Mouse (Mus musculus) gastrocnemius, adult 2 months (tissue): ENCODE data around the gene Mtfr2. TPM values are rescaled to one million over a fixed set of nuclear protein-coding genes. Genes with fewer than 3 reads are reported as not detected.

Experiments used
- DNase-seq: peaks from one replicate; pipeline ENCODE4 v3.0.0; 2022
- H3K27ac ChIP-seq: fragments of 200-600 bp; 2 replicates; pipeline ENCODE4 v1.8.1; 2022; ENCODE audit warnings: mild to moderate bottlenecking
- H3K4me3 ChIP-seq: fragments of 200-600 bp; 2 replicates; pipeline ENCODE4 v1.8.1; 2022; ENCODE audit warnings: mild to moderate bottlenecking, moderate library complexity
- CTCF ChIP-seq: fragments of 200-600 bp; IDR thresholded peaks from 2 replicates; pipeline ENCODE4 v1.8.1; 2022; ENCODE audit warnings: antibody characterized with exemption, mild to moderate bottlenecking, moderate library complexity
- intact Hi-C: fragments of 180-260 bp; cut with DNase I; formaldehyde crosslinking; loops from one replicate; pipeline ENCODE4 v1.15.1; 2025
- long read RNA-seq, 2 experiments: library from polyadenylated mRNA; stranded (forward); transcript quantifications; one replicate each; pipeline ENCODE4 v2.0.0; 2021
- total RNA-seq, 2 experiments: library from RNA; stranded (reverse); gene quantifications; 2 replicates each; pipeline ENCODE4 v1.2.3; 2021

The Mtfr2 gene
- not detected for total RNA-seq
- long read RNA-seq, experiment 1: 0 reads
- long read RNA-seq, experiment 2: 0 reads

GRCm38 (mm10) chr10:20347285-20348214 lies at the start of gene Mtfr2:
Gene Mtfr2, plus strand, starts transcription at chr10:20347770.
- no peak for TF ChIP-seq CTCF
- Histone ChIP-seq H3K4me3 (peak within 1 kb of the TSS; percentile 70), H3K27ac (peak within 1 kb of the TSS; percentile 74)
- peak; percentile 95 for DNase-seq
- intact Hi-C loops: no loop called here

- TF ChIP-seq CTCF: no peak
- DNase-seq: no peak
- H3K27ac ChIP-seq: no peak overlapping the region
- intact Hi-C loops: no loop called here
- no peak overlapping the region for H3K4me3 ChIP-seq
Measured at GRCm38 (mm10) chr10:20298152-20298920, 49.2 kb upstream of the Mtfr2 start.

GRCm38 (mm10) chr10:20299114-20299513 lies 48.5 kb upstream of the Mtfr2 start:
- no peak overlapping the region for H3K27ac ChIP-seq
- intact Hi-C loops: no loop called here
- no peak overlapping the region for H3K4me3 ChIP-seq
- TF ChIP-seq CTCF: no peak
- DNase-seq: no peak

GRCm38 (mm10) chr10:20310969-20311769 lies 36.4 kb upstream of the Mtfr2 start:
- Histone ChIP-seq H3K4me3 (peak overlapping the region; percentile 95), H3K27ac (peak overlapping the region; percentile 98)
- intact Hi-C loops: loop anchor here (5.0 kb wide), 1 partner anchor 641 kb away; the partner anchor contains the start of gene Ahi1
- TF ChIP-seq CTCF: no peak
- DNase-seq: no peak

- no peak for TF ChIP-seq CTCF
- peak within 1 kb of the TSS; percentile 98 for H3K27ac ChIP-seq
- peak within 1 kb of the TSS; percentile 95 for H3K4me3 ChIP-seq
- intact Hi-C loops: loop anchor here (5.0 kb wide), 1 partner anchor 640 kb away; the partner anchor contains the start of gene Ahi1
- peak; percentile 100 for DNase-seq
Measured at GRCm38 (mm10) chr10:20311918-20312735, 35.4 kb upstream of the Mtfr2 start, which contains the start of gene Bclaf1. Gene Bclaf1, plus strand, starts transcription at chr10:20312469.

- Histone ChIP-seq H3K27ac (peak overlapping the region; percentile 98), H3K4me3 (peak overlapping the region; percentile 95)
- intact Hi-C loops: loop anchor here (5.0 kb wide), 1 partner anchor 639 kb away; the partner anchor contains the start of gene Ahi1
- no peak for TF ChIP-seq CTCF
- peak; percentile 94 for DNase-seq
Measured at GRCm38 (mm10) chr10:20312736-20313301, 34.8 kb upstream of the Mtfr2 start.

- Histone ChIP-seq H3K4me3 (peak overlapping the region; percentile 95), H3K27ac (peak overlapping the region; percentile 98)
- no peak for TF ChIP-seq CTCF
- intact Hi-C loops: loop anchor here (5.0 kb wide), 1 partner anchor 639 kb away; the partner anchor contains the start of gene Ahi1
- DNase-seq: no peak
Measured at GRCm38 (mm10) chr10:20313447-20313846, 34.1 kb upstream of the Mtfr2 start.

GRCm38 (mm10) chr10:20313941-20314340 lies 33.6 kb upstream of the Mtfr2 start:
- peak overlapping the region; percentile 95 for H3K4me3 ChIP-seq

GRCm38 (mm10) chr10:20314797-20315196 lies 32.8 kb upstream of the Mtfr2 start:
- intact Hi-C loops: loop anchor here (5.0 kb wide), 1 partner anchor 638 kb away; the partner anchor contains the start of gene Ahi1
- DNase-seq: no peak
- peak; percentile 51 for TF ChIP-seq CTCF
- Histone ChIP-seq H3K4me3 (no peak overlapping the region), H3K27ac (no peak overlapping the region)

More at GRCm38 (mm10) chr10:20313941-20314340, 33.6 kb upstream of the Mtfr2 start:
- H3K27ac ChIP-seq: peak overlapping the region; percentile 98
- DNase-seq: no peak
- intact Hi-C loops: loop anchor here (5.0 kb wide), 1 partner anchor 638 kb away; the partner anchor contains the start of gene Ahi1
- no peak for TF ChIP-seq CTCF

GRCm38 (mm10) chr10:20317466-20317865 lies 30.1 kb upstream of the Mtfr2 start:
- TF ChIP-seq CTCF: no peak
- intact Hi-C loops: no loop called here

More at GRCm38 (mm10) chr10:20317466-20317865, 30.1 kb upstream of the Mtfr2 start:
- H3K4me3 ChIP-seq: no peak overlapping the region
- H3K27ac ChIP-seq: 0 out of 2 replicates have a peak overlapping the region, but pooled peaks have one; percentile 3
- peak; percentile 38 for DNase-seq
